Mouse (Mus musculus) lung, postnatal 0 days (tissue): ENCODE results near the gene Fxr1. TPM values are rescaled to one million over a fixed set of nuclear protein-coding genes. Genes with fewer than 3 reads are reported as not detected.
"Not testable (repeated sequence)": the region's sequence is repeated elsewhere in the genome, so short reads cannot be mapped to it uniquely, and the experiment has no call there.

Experiments
- ATAC-seq: fragments of 200-750 bp; cut with Nextera tagmentation; 2 replicates; pipeline ENCODE4 v1.8.0; 2017; ENCODE audit warnings: moderate library complexity
- DNase-seq: peaks from one replicate; pipeline ENCODE4 v3.0.0-alpha.2; 2016; ENCODE audit warnings: low spot score
- H3K27ac ChIP-seq: fragments of 300-500 bp; sonication (generic); 2 replicates; pipeline ENCODE4 v1.5.1; 2014; ENCODE audit warnings: antibody characterized with exemption, mild to moderate bottlenecking, low read length, mixed read lengths
- H3K27me3 ChIP-seq: fragments of 300-500 bp; sonication (generic); replicated peaks from 2 replicates; pipeline ENCODE4 v1.6.1; 2014; ENCODE audit warnings: low read length, mixed read lengths; ENCODE audit not compliant: insufficient read depth
- H3K36me3 ChIP-seq: fragments of 300-500 bp; sonication (generic); 2 replicates; pipeline ENCODE4 v1.6.1; 2014; ENCODE audit warnings: low read length, mixed read lengths; ENCODE audit not compliant: insufficient read depth
- H3K4me1 ChIP-seq: fragments of 300-500 bp; sonication (generic); 2 replicates; pipeline ENCODE4 v1.6.1; 2014; ENCODE audit warnings: antibody characterized with exemption, low read depth, low read length, mixed read lengths; ENCODE audit not compliant: insufficient read depth
- H3K4me2 ChIP-seq: fragments of 300-500 bp; sonication (generic); replicated peaks from 2 replicates; pipeline ENCODE4 v1.6.1; 2014; ENCODE audit warnings: low read depth, mild to moderate bottlenecking, low read length, moderate library complexity, mixed read lengths
- H3K4me3 ChIP-seq: fragments of 300-500 bp; sonication (generic); 2 replicates; pipeline ENCODE4 v1.5.1; 2014; ENCODE audit warnings: low read depth, low read length
- H3K9ac ChIP-seq: fragments of 300-500 bp; sonication (generic); replicated peaks from 2 replicates; pipeline ENCODE4 v1.6.1; 2014; ENCODE audit warnings: low read depth, mild to moderate bottlenecking
- H3K9me3 ChIP-seq: fragments of 300-500 bp; sonication (generic); 2 replicates; pipeline ENCODE4 v1.6.1; 2016; ENCODE audit warnings: low read length, mixed read lengths
- CTCF ChIP-seq: IDR thresholded peaks from 2 replicates; pipeline ENCODE4 v1.5.1; 2016; ENCODE audit warnings: antibody characterized with exemption, mild to moderate bottlenecking
- EP300 ChIP-seq: IDR thresholded peaks from 2 replicates; pipeline ENCODE4 v1.6.1; 2016; ENCODE audit warnings: antibody characterized with exemption, mild to moderate bottlenecking, control low read depth
- WGBS: fragments of 180-500 bp; shearing (Covaris S2); extraction: QIAGEN DNeasy Blood & Tissue Kit; methylation state at CpG from one replicate; pipeline ENCODE4 v1.1.7; 2014; 5-methylcytosine and 5-hydroxymethylcytosine counted together
- polyA plus RNA-seq: library from polyadenylated mRNA; unstranded; fragments of >200 nt; fragmentation: Nextera tagmentation; extraction: Ambion mirVana; gene quantifications from 2 replicates; pipeline ENCODE4 v1.2.1, GENCODE M21; 2015

The Fxr1 gene
- polyA plus RNA-seq, 1 experiment from 2014 or later, result 27.9 TPM

DNA sequence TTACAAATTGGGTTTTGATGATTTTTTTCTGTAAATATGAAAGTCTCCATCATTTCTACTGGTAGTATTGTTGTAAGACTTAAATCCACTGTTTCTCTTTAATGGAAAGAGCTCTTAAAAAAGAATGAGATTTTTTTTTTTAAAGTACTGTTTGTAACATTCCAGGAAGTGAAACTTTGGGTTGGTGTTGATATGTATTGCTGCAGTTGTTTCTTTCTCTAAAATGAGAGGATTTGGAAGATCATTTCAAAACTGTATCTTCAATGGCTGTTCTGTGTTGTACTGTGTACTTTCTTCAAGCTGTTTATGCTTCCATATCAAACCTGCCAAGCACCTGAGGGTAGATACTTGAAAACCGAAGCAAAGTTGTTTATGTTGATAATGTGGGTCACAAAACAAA lies 15.1 kb downstream of the Fxr1 start:
- Histone ChIP-seq H3K36me3 (no peaks in the 10 kb centered on the region), H3K27me3 (no peaks in the 10 kb centered on the region), H3K4me1 (peaks cover 6% of the 10 kb centered on the region; the same call in 1 of the 2 replicates), H3K9ac (no peak overlapping the region), H3K4me3 (no peak overlapping the region), H3K4me2 (no peak overlapping the region), H3K9me3 (no peaks in the 10 kb centered on the region), H3K27ac (no peak overlapping the region)
- 44% methylated on average over 1 of the region's 1 CpGs for whole genome bisulfite sequencing
- TF ChIP-seq EP300, result no peak
- TF ChIP-seq CTCF, result no peak
- ATAC-seq, result no peak
- DNase-seq, result no peak

GRCm38 (mm10) chr3:34035706-34036105 lies 16.0 kb downstream of the Fxr1 start:
- peaks cover 6% of the 10 kb centered on the region; the same call in 1 of the 2 replicates for H3K4me1 ChIP-seq
- no peaks in the 10 kb centered on the region for H3K36me3 ChIP-seq
- no peaks in the 10 kb centered on the region for H3K27me3 ChIP-seq
- ATAC-seq (no peak), DNase-seq (no peak)
- no peak overlapping the region for H3K4me2 ChIP-seq
- H3K9ac ChIP-seq, result no peak overlapping the region
- TF ChIP-seq EP300 (no peak), CTCF (no peak)
- no peaks in the 10 kb centered on the region for H3K9me3 ChIP-seq
- H3K4me3 ChIP-seq, result no peak overlapping the region
- H3K27ac ChIP-seq, result no peak overlapping the region
- WGBS, result 73% methylated on average over 3 of the region's 3 CpGs

DNA sequence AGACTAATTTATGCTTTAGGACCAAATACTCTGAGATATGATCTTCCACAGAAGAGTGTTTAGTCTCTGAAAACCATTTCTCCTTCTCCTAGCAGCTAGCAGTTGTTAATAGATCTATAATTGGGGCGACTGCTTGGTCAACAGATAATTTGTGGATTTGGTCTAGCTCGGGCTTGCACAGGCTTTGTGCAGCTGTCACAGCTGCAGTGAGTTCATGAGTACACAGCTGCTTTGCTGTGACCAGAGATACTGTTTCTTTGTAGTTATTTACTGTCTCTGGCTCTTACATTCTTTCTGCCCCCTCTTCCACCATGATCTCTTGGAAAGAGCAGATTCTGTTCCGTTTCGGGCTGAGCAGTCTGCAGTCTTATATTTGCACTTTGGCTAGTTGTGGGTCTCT lies 22.2 kb downstream of the Fxr1 start:
- WGBS, result 95% methylated on average over 4 of the region's 4 CpGs

GRCm38 (mm10) chr3:34062352-34062751 lies 42.6 kb downstream of the Fxr1 start:
- H3K4me2 ChIP-seq, result no peak overlapping the region
- 84% methylated on average over 2 of the region's 2 CpGs for WGBS
- DNase-seq (no peak), ATAC-seq (no peak)
- no peak overlapping the region for H3K27ac ChIP-seq
- H3K4me3 ChIP-seq, result no peak overlapping the region
- no peak for TF ChIP-seq EP300
- no peak for TF ChIP-seq CTCF
- H3K27me3 ChIP-seq, result no peaks in the 10 kb centered on the region
- no peaks in the 10 kb centered on the region for H3K9me3 ChIP-seq
- no peaks in the 10 kb centered on the region for H3K4me1 ChIP-seq
- H3K36me3 ChIP-seq, result peaks cover 22% of the 10 kb centered on the region; the same call in 1 of the 2 replicates
- H3K9ac ChIP-seq, result no peak overlapping the region

More for the DNA sequence above, 22.2 kb downstream of the Fxr1 start:
- ATAC-seq, result no peak
- no peaks in the 10 kb centered on the region for H3K9me3 ChIP-seq
- H3K27ac ChIP-seq, result no peak overlapping the region
- DNase-seq, result no peak
- H3K9ac ChIP-seq, result no peak overlapping the region
- H3K4me3 ChIP-seq, result no peak overlapping the region
- no peaks in the 10 kb centered on the region for H3K27me3 ChIP-seq
- TF ChIP-seq CTCF (no peak), EP300 (no peak)
- H3K4me1 ChIP-seq, result peaks cover 6% of the 10 kb centered on the region; the same call in 1 of the 2 replicates
- H3K36me3 ChIP-seq, result 0 out of 2 replicates have a peak, but pooled peaks cover 4% of the 10 kb centered on the region
- no peak overlapping the region for H3K4me2 ChIP-seq

DNA sequence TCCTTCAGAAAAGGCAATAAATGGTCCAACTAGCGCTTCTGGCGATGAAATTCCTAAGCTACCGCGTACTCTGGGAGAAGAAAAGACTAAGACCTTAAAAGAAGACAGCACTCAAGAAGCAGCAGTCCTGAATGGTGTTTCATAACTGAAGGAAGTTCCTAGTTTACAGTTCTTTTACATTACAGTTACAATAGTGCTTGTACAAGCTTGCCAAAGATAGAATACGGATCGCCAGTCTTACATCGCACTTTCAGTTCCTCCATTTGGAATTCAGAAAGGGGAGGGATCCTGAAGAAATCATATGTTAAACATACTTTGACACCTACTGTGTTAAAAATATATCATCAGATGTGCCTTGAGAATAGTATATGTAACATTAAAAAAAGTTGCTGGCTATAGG lies 49.2 kb downstream of the Fxr1 start:
- ATAC-seq, H3K4me1 ChIP-seq, DNase-seq, H3K9ac ChIP-seq, H3K36me3 ChIP-seq, H3K9me3 ChIP-seq, H3K4me2 ChIP-seq, H3K27ac ChIP-seq, H3K27me3 ChIP-seq, H3K4me3 ChIP-seq: not testable (repeated sequence)
- 93% methylated on average over 7 of the region's 7 CpGs for WGBS

GRCm38 (mm10) chr3:34072726-34073125 lies 53.0 kb downstream of the Fxr1 start:
- H3K36me3 ChIP-seq, result 0 out of 2 replicates have a peak, but pooled peaks cover 5% of the 10 kb centered on the region
- no peaks in the 10 kb centered on the region for H3K4me1 ChIP-seq
- H3K4me2 ChIP-seq, result no peak overlapping the region
- ATAC-seq, result no peak
- no peaks in the 10 kb centered on the region for H3K27me3 ChIP-seq
- no peak overlapping the region for H3K27ac ChIP-seq
- no peak for DNase-seq
- H3K9ac ChIP-seq, result no peak overlapping the region
- no peaks in the 10 kb centered on the region for H3K9me3 ChIP-seq
- H3K4me3 ChIP-seq, result no peak overlapping the region
- 88% methylated on average over 6 of the region's 6 CpGs for WGBS
- TF ChIP-seq EP300 (no peak), CTCF (no peak)
